Mouse (Mus musculus): Measurements from ENCODE around the gene Il9r.

- no peak for TF ChIP-seq CTCF (IDR thresholded peaks at IDR 0.05; ENCODE audit: low read depth, low read length)
- peak; percentile 93 for TF ChIP-seq POLR2A (IDR thresholded peaks at IDR 0.05; ENCODE audit: extremely low read depth, insufficient read depth, low read length)
These were observed 26.2 kb upstream of the Il9r start, which contains the start of gene Mpg for GRCm38 (mm10) chr11:32226124-32226871.
